Mouse (Mus musculus) G1E (cell line): ENCODE data around the gene Ptbp1.

Experiments
- CTCF ChIP-seq: IDR thresholded peaks from 2 replicates; pipeline ENCODE4 v1.5.1; 2012; ENCODE audit warnings: low read depth, low read length, inconsistent platforms, mixed read lengths
- GATA1 ChIP-seq: IDR thresholded peaks from 2 replicates; pipeline ENCODE4 v1.6.1; 2012; ENCODE audit warnings: borderline replicate concordance, low read length, inconsistent platforms, mixed read lengths
- POLR2AphosphoS5 ChIP-seq: IDR thresholded peaks from 2 replicates; pipeline ENCODE4 v1.6.1; 2012; ENCODE audit warnings: low read depth, low read length, inconsistent platforms; ENCODE audit not compliant: insufficient replicate concordance
- TAL1 ChIP-seq: conservative IDR thresholded peaks from 2 replicates; pipeline ENCODE4 v1.6.1; 2012; ENCODE audit warnings: low read depth, low read length, inconsistent platforms, mixed read lengths

GRCm38 (mm10) chr10:79866601-79867000 is 12.4 kb downstream of the Ptbp1 start:
- TF ChIP-seq CTCF (no peak), GATA1 (no peak), TAL1 (no peak), POLR2AphosphoS5 (peak; percentile 9; the same call in 1 of the 2 replicates)
